Mouse (Mus musculus): ENCODE results near the gene Slc43a1. TPM values are rescaled to one million over a fixed set of nuclear protein-coding genes. Genes with fewer than 3 reads are reported as not detected.
"Not testable (repeated sequence)": the region's sequence is repeated elsewhere in the genome, so short reads cannot be mapped to it uniquely, and the experiment has no call there.

Gene Slc43a1
- polyA plus RNA-seq, 1 experiment from 2014 or later: 16.3 TPM

DNA sequence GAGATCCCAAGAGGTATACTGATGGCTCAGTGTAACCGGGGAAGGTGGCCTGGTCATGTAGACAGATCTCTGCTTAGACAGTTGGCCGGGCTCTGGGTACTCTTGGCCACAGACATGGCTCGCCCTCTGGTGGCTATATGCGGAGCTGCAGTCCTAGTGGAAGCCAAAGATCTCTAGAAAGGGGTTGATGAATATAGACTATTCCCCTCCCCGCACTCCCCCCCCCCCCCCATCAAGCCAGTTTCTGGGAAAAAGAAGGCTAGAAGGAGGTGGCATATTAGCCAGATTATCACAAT, 51.3 kb downstream of the Slc43a1 start:
- peaks cover 44% of the 10 kb centered on the region for H3K27me3 ChIP-seq (replicated peaks)
- H3K4me3 ChIP-seq (replicated peaks): no peak overlapping the region
- no peaks in the 10 kb centered on the region for H3K9me3 ChIP-seq
- peak; percentile 50; the same call in 1 of the 2 replicates for ATAC-seq
- H3K27ac ChIP-seq: no peak overlapping the region
- H3K4me2 ChIP-seq (replicated peaks): no peak overlapping the region
- H3K4me1 ChIP-seq (replicated peaks): peaks cover 29% of the 10 kb centered on the region
- 2% methylated on average over 5 of the region's 5 CpGs for WGBS
- no peaks in the 10 kb centered on the region for H3K36me3 ChIP-seq
- no peak overlapping the region for H3K9ac ChIP-seq

DNA sequence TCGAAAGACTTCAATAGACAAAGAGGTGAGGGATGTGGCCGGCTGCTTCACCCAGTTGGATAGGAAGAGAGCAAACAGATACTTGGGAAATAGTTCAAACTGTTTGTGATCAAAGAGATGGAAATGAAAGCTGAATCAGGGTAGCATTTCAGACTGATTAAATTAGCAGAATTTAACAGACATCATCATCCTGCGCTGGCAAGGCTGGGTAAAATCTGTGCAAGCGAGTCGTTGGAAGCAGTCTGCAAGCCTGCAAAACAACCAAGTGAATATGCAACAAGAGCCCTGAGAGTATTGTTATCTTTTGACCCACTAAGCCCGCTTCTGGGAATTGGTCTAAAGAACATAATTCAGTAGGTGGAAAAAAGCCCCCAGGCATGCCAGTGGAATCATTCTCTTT, 54.7 kb downstream of the Slc43a1 start:
- no peak for ATAC-seq
- Histone ChIP-seq H3K4me1 (replicated peaks) (peaks cover 10% of the 10 kb centered on the region; the same call in 1 of the 2 replicates), H3K27me3 (replicated peaks) (peaks cover 12% of the 10 kb centered on the region), H3K36me3 (no peaks in the 10 kb centered on the region), H3K4me3 (replicated peaks) (no peak overlapping the region), H3K9ac (no peak overlapping the region), H3K9me3 (no peaks in the 10 kb centered on the region), H3K4me2 (replicated peaks) (no peak overlapping the region), H3K27ac (no peak overlapping the region)
- WGBS: 50% methylated on average over 6 of the region's 6 CpGs

DNA sequence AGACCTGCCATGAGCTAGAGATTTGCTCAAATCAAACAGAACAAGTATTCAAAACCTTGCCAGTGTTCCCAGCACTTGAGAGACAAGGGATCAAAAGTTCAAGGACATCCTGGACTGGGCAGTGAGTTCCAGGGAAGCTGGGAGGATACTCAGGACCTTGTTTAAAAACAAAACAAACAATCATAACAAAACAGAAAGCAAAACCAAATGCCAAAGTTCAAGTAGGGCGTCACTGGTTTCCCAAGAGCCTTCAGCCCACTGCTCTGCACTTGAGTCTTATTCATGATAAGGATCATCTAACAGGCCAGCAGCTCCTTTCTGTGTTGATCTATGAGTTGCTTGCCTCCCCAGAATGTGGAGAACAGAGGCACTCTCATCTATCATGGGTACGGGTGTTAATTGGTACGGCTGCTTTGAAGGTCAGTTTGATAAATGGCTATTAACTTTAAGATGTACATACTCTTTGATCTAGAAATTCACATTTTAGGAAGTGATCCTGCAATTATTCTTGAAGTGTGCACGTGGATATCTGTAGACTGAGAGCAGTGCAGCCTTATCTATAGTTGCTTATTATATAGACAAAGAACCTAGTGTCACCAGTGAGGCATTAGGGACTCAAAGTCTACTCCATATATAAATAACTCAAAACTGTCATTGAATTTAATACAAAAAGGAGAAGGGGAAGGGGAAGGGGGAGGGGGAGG, 57.0 kb downstream of the Slc43a1 start:
- no peak overlapping the region for H3K9ac ChIP-seq
- no peaks in the 10 kb centered on the region for H3K4me1 ChIP-seq (replicated peaks)
- peak; percentile 66 for ATAC-seq
- 34% methylated on average over 4 of the region's 4 CpGs for WGBS
- no peak overlapping the region for H3K4me3 ChIP-seq (replicated peaks)
- H3K4me2 ChIP-seq (replicated peaks): no peak overlapping the region
- H3K9me3 ChIP-seq: no peaks in the 10 kb centered on the region
- H3K27me3 ChIP-seq (replicated peaks): 0 out of 2 replicates have a peak, but pooled peaks cover 2% of the 10 kb centered on the region
- H3K36me3 ChIP-seq: no peaks in the 10 kb centered on the region
- no peak overlapping the region for H3K27ac ChIP-seq

DNA sequence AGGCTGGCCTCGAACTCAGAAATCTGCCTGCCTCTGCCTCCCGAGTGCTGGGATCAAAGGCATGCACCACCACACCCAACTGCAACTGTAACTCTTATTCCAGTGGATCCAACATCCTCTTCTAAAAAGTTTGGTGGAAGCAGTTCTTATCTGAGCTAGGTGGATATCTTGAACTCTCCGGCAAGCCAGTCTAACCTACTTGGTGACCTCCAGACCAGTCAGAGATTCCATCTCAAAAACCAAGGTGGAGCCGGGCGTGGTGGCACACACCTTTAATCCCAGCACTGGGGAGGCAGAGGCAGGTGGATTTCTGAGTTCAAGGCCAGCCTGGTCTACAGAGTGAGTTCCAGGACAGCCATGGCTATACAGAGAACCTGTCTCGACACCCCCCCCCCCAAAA, 58.0 kb downstream of the Slc43a1 start:
- not testable (repeated sequence) for H3K4me2 ChIP-seq (replicated peaks); H3K27ac ChIP-seq; H3K9ac ChIP-seq; H3K9me3 ChIP-seq; H3K36me3 ChIP-seq; H3K4me1 ChIP-seq (replicated peaks); H3K4me3 ChIP-seq (replicated peaks); H3K27me3 ChIP-seq (replicated peaks); ATAC-seq
- WGBS: 89% methylated on average over 6 of the region's 6 CpGs

DNA sequence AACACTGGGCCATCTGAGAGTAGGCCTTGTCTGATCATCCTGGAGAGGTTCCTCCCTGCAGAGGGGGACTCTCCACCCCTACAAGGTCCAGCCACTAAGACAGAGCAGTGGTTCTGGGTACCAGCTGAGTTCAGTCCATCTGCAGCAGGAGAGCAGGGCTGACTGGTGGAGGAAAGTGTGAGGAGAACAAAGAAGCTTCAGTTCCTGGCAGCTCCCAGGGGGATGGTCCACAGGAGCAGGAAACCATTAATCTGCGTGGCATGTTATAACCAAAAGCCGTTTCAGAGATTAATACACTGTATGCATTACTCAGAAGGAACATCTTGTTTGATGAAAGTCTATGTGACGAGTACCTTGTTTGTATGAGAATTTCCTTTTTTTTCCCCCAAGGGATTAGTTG, 74.1 kb downstream of the Slc43a1 start:
- no peak overlapping the region for H3K9ac ChIP-seq
- no peaks in the 10 kb centered on the region for H3K9me3 ChIP-seq
- H3K4me3 ChIP-seq (replicated peaks): no peak overlapping the region
- H3K27ac ChIP-seq: no peak overlapping the region
- no peaks in the 10 kb centered on the region for H3K27me3 ChIP-seq (replicated peaks)
- peaks cover 7% of the 10 kb centered on the region; the same call in 1 of the 2 replicates for H3K4me1 ChIP-seq (replicated peaks)
- H3K36me3 ChIP-seq: no peaks in the 10 kb centered on the region
- ATAC-seq: no peak; the same call in 1 of the 2 replicates
- no peak overlapping the region for H3K4me2 ChIP-seq (replicated peaks)
- 44% methylated on average over 3 of the region's 3 CpGs for WGBS

Other genes with a start within 250 kb of the Slc43a1 start
- gene Ctnnd1, start 188.1 kb upstream of the Slc43a1 start, polyA plus RNA-seq (2015; fragmentation: Nextera tagmentation; extraction: Ambion mirVana): 60.7 and 64.4 TPM in 2 replicates
- gene Btbd18, start 179.8 kb upstream of the Slc43a1 start, polyA plus RNA-seq (2015; fragmentation: Nextera tagmentation; extraction: Ambion mirVana): 0.05 and 0.06 TPM in 2 replicates
- 225 and 234 TPM in 2 replicates for gene Selenoh, start 168.1 kb upstream of the Slc43a1 start, polyA plus RNA-seq (2015; fragmentation: Nextera tagmentation; extraction: Ambion mirVana)
- gene Gm28635, start 160.8 kb upstream of the Slc43a1 start, polyA plus RNA-seq (2015; fragmentation: Nextera tagmentation; extraction: Ambion mirVana): not detected in 2 replicates
- gene Med19, start 160.4 kb upstream of the Slc43a1 start, polyA plus RNA-seq (2015; fragmentation: Nextera tagmentation; extraction: Ambion mirVana): 32.5 and 34.7 TPM in 2 replicates
- 140 and 144 TPM in 2 replicates for gene Tmx2, start 159.7 kb upstream of the Slc43a1 start, polyA plus RNA-seq (2015; fragmentation: Nextera tagmentation; extraction: Ambion mirVana)
- gene Zdhhc5, start 123.7 kb upstream of the Slc43a1 start, polyA plus RNA-seq (2015; fragmentation: Nextera tagmentation; extraction: Ambion mirVana): 24.6 and 26.5 TPM in 2 replicates
- 26.3 and 26.7 TPM in 2 replicates for gene Clp1, start 111.5 kb upstream of the Slc43a1 start, polyA plus RNA-seq (2015; fragmentation: Nextera tagmentation; extraction: Ambion mirVana)
- 5.1 and 6.0 TPM in 2 replicates for gene Ypel4, start 104.8 kb upstream of the Slc43a1 start, polyA plus RNA-seq (2015; fragmentation: Nextera tagmentation; extraction: Ambion mirVana)
- 5.5 and 6.1 TPM in 2 replicates for gene Gm19426, start 95.2 kb upstream of the Slc43a1 start, polyA plus RNA-seq (2015; fragmentation: Nextera tagmentation; extraction: Ambion mirVana)
- 59.7 and 60.5 TPM in 2 replicates for gene Serping1, start 63.4 kb upstream of the Slc43a1 start, polyA plus RNA-seq (2015; fragmentation: Nextera tagmentation; extraction: Ambion mirVana)
- gene Ube2l6, start 40.0 kb upstream of the Slc43a1 start, polyA plus RNA-seq (2015; fragmentation: Nextera tagmentation; extraction: Ambion mirVana): 46.5 TPM in 2 replicates
- gene Smtnl1, start 16.2 kb upstream of the Slc43a1 start, polyA plus RNA-seq (2015; fragmentation: Nextera tagmentation; extraction: Ambion mirVana): 0.08 and 0.13 TPM in 2 replicates
- gene Timm10, start 11.9 kb upstream of the Slc43a1 start, polyA plus RNA-seq (2015; fragmentation: Nextera tagmentation; extraction: Ambion mirVana): 56.1 and 67.2 TPM in 2 replicates
- 1.2 and 1.7 TPM in 2 replicates for gene Rtn4rl2, start 47.9 kb downstream of the Slc43a1 start, polyA plus RNA-seq (2015; fragmentation: Nextera tagmentation; extraction: Ambion mirVana)
- gene Slc43a3, start 97.7 kb downstream of the Slc43a1 start, polyA plus RNA-seq (2015; fragmentation: Nextera tagmentation; extraction: Ambion mirVana): 45.4 and 48.2 TPM in 2 replicates
- gene Prg2, start 141.6 kb downstream of the Slc43a1 start, polyA plus RNA-seq (2015; fragmentation: Nextera tagmentation; extraction: Ambion mirVana): 0.48 and 0.75 TPM in 2 replicates
- gene Prg3, start 149.4 kb downstream of the Slc43a1 start, polyA plus RNA-seq (2015; fragmentation: Nextera tagmentation; extraction: Ambion mirVana): not detected in 2 replicates
- 256 and 258 TPM in 2 replicates for gene Ssrp1, start 198.4 kb downstream of the Slc43a1 start, polyA plus RNA-seq (2015; fragmentation: Nextera tagmentation; extraction: Ambion mirVana)
- 1.0 and 1.4 TPM in 2 replicates for gene P2rx3, start 198.6 kb downstream of the Slc43a1 start, polyA plus RNA-seq (2015; fragmentation: Nextera tagmentation; extraction: Ambion mirVana)
- gene Tnks1bp1, start 209.2 kb downstream of the Slc43a1 start, polyA plus RNA-seq (2015; fragmentation: Nextera tagmentation; extraction: Ambion mirVana): 35.2 and 35.5 TPM in 2 replicates